In genomic region chr15:81561501-81561900, GRCm38 (mm10) we compare ENCODE assay signal across 13 mouse cellular contexts.
"Had no signal": no experiment of that assay in that cellular context is flagged by ENCODE, and none has a peak within 500 bp of the region (broad histone marks: within the 10 kb centered on the region; RNA-seq: fewer than 3 reads in every experiment).

No protein-coding gene starts in this region.

- DNase-seq: gastrocnemius, postnatal 14 days; gastrocnemius, postnatal 36 days; heart, adult 11 months; heart, postnatal 10 days; heart, postnatal 4 days; kidney, adult 2 months; kidney, adult 9 months; kidney, postnatal 25 days; kidney, postnatal 4 days; layer of hippocampus, adult 9-11 months; layer of hippocampus, postnatal 36 days; left cerebral cortex, postnatal 4 days; liver, embryonic 13.5 days had no signal
